Mouse (Mus musculus) C2C12 (cell line): ENCODE data around the gene Ppp2r2c.

Source experiments
- CTCF ChIP-seq: IDR thresholded peaks from one replicate; pipeline ENCODE4 v1.5.1; 2011; ENCODE audit not compliant: control insufficient read depth, insufficient read depth, insufficient read length
- MAX ChIP-seq: IDR thresholded peaks from one replicate; pipeline ENCODE4 v1.6.1; 2011; ENCODE audit warnings: mild to moderate bottlenecking, control low read depth
- MYOD1 ChIP-seq: IDR thresholded peaks from one replicate; pipeline ENCODE4 v1.6.1; 2011; ENCODE audit warnings: low read depth; ENCODE audit not compliant: control insufficient read depth, insufficient read length
- MYOG ChIP-seq: IDR thresholded peaks from one replicate; pipeline ENCODE4 v1.6.1; 2011; ENCODE audit not compliant: control insufficient read depth, insufficient read length; ENCODE audit errors: extremely low read depth
- USF1 ChIP-seq: IDR thresholded peaks from one replicate; pipeline ENCODE4 v1.6.1; 2011; ENCODE audit warnings: low read depth, mild to moderate bottlenecking, control low read depth, moderate library complexity

DNA sequence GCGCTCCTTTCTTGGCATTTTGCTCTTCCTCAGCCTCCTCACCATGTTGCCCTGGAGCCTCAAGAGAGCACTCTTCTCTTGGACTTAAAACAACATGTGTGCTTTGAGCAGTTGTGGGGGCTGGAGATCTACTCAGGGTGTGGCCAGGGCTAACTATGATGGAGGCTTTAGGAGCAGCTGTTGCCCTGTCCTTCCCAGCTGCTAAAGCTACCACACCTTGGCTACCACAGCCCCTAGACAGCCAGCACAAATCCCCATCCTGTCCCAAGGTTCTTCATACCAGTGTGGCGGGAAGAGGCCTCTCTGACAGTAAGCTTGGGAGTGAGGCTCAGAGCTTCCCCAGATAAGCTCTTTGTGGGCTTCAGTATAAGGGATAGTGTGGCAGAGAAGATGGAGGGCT, 77.4 kb downstream of the Ppp2r2c start:
- TF ChIP-seq CTCF (no peak), MYOD1 (no peak), MAX (no peak), USF1 (no peak), MYOG (no peak)
